Mouse (Mus musculus): Measurements from ENCODE around the gene Rflnb.

GRCm38 (mm10) chr11:76065521-76066095, 38.0 kb upstream of the Rflnb start:
- TF ChIP-seq CTCF (conservative IDR thresholded peaks at IDR 0.05; ENCODE audit: insufficient read depth, insufficient read length, low read depth, low read length) (no peak), POLR2A (IDR thresholded peaks at IDR 0.05; ENCODE audit: low read depth, low read length) (no peak)

Measured in kidney, adult 2 months (tissue).